Mouse (Mus musculus): Measurements from ENCODE around the gene Thbs2. TPM values are rescaled to one million over a fixed set of nuclear protein-coding genes. Genes with fewer than 3 reads are reported as not detected.

Gene Thbs2
- polyA plus RNA-seq, 2 experiments, result 0.63 to 0.65 TPM

DNA sequence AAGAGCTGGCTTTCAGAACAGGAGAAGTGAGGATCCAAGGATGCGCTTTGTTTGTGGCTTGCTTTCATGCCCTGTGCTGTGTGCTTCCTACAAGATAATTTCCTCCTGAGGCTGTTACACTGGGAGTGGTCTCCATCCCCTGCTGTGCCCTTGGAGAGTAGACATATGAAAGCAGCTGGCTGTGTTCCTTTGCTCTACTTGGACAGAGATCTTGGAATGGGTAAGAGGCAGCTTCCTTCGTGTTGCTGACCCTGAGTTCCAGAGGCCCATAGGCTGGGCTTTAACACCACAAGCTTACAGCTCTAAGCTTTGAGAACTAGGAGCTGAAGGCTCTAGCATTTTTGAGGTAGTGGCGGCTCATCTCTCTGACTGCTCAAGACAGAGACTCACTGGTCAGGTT, 39.1 kb downstream of the Thbs2 start:
- WGBS (ENCODE audit: insufficient replicate concordance), result 56% methylated on average over 3 of the region's 3 CpGs

DNA sequence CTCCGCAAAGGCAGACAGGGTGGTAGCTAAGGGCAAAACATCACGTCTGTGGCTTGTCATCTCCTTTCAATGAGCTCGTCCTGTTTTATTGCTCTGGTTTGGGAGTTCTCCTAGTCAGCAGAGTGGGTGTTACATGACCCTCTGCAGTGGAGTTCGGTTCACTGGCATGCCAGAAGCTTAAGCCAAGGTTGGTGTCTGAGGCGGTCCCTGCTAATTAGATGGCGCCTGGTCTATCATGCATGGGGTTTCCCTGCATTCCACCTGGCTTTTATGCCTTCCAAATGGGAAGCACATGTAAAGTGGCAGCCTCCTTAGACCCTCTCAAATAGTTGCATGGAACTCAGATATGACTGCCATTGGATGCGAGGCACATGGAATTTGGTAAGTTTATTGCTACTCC, 42.0 kb downstream of the Thbs2 start:
- Histone ChIP-seq H3K9me3 (ENCODE audit: control insufficient read depth, low read length) (no peaks in the 10 kb centered on the region), H3K4me1 (replicated peaks; ENCODE audit: control insufficient read depth in 2 of 2, insufficient read depth in 2 of 2, low read length in 1 of 2) (no peaks in the 10 kb centered on the region), H3K36me3 (replicated peaks; ENCODE audit: control insufficient read depth, insufficient read depth, low read depth) (no peaks in the 10 kb centered on the region), H3K27me3 (ENCODE audit: control insufficient read depth, insufficient read depth, low read length) (no peaks in the 10 kb centered on the region), H3K4me3 (ENCODE audit: insufficient read depth in 1 of 2, low read depth in 2 of 2, low read length in 2 of 2) (no peak overlapping the region), H3K9ac (replicated peaks) (no peak overlapping the region), H3K4me2 (ENCODE audit: low read depth) (no peak overlapping the region), H3K27ac (no peak overlapping the region)
- DNase-seq (ENCODE audit: low read depth in 3 of 3, low spot score in 3 of 3), result no peak
- no peak for TF ChIP-seq CTCF (IDR thresholded peaks at IDR 0.05; ENCODE audit: low read depth)
- no peak for TF ChIP-seq EP300 (IDR thresholded peaks at IDR 0.05; ENCODE audit: low read depth)
- WGBS (ENCODE audit: insufficient replicate concordance), result 57% methylated on average over 7 of the region's 7 CpGs
- no peak for ATAC-seq (ENCODE audit: insufficient read depth)

More for the DNA sequence above, 39.1 kb downstream of the Thbs2 start:
- TF ChIP-seq EP300 (IDR thresholded peaks at IDR 0.05; ENCODE audit: low read depth), result no peak
- TF ChIP-seq CTCF (IDR thresholded peaks at IDR 0.05; ENCODE audit: low read depth), result no peak
- Histone ChIP-seq H3K9me3 (ENCODE audit: control insufficient read depth, low read length) (no peaks in the 10 kb centered on the region), H3K4me2 (ENCODE audit: low read depth) (no peak overlapping the region), H3K36me3 (replicated peaks; ENCODE audit: control insufficient read depth, insufficient read depth, low read depth) (no peaks in the 10 kb centered on the region), H3K4me3 (ENCODE audit: insufficient read depth in 1 of 2, low read depth in 2 of 2, low read length in 2 of 2) (no peak overlapping the region), H3K4me1 (replicated peaks; ENCODE audit: control insufficient read depth in 2 of 2, insufficient read depth in 2 of 2, low read length in 1 of 2) (no peaks in the 10 kb centered on the region), H3K9ac (replicated peaks) (no peak overlapping the region), H3K27ac (no peak overlapping the region), H3K27me3 (ENCODE audit: control insufficient read depth, insufficient read depth, low read length) (no peaks in the 10 kb centered on the region)
- ATAC-seq (ENCODE audit: insufficient read depth) (no peak), DNase-seq (ENCODE audit: low read depth in 3 of 3, low spot score in 3 of 3) (no peak)

DNA sequence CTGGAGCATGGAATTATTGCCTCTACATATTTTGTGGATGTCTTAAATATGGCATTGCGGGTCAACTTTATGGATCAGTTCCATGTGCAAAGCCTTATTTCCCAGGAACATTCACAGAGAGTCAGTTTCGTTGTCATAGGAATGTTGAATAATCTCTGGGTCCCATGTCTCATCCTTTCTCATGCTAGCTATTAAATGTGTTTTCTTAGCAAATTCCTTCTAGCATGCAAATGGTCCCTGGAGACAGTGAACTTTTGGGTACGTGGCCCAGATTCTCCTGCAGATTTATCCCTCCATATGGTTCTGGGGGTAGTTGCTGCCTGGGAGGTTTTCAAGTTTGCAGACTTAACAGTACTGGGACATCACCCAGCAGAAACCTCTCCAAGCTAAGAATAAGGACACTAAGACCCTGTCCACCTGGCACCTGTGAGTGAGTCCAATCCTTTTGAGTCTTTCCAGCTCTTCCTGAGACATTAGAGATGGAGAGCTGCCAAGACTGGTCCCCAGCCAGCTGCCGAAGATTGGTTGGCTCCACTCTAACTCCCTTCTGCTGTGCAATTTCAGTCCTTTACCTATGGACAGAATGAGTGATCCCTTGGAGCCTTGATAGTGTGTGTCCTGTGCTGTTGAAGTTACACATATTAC, 45.9 kb downstream of the Thbs2 start:
- no peak overlapping the region for H3K9ac ChIP-seq (replicated peaks)
- no peak overlapping the region for H3K4me2 ChIP-seq (ENCODE audit: low read depth)
- H3K9me3 ChIP-seq (ENCODE audit: control insufficient read depth, low read length), result no peaks in the 10 kb centered on the region
- DNase-seq (ENCODE audit: low read depth in 3 of 3, low spot score in 3 of 3) (no peak), ATAC-seq (ENCODE audit: insufficient read depth) (no peak)
- no peak for TF ChIP-seq CTCF (IDR thresholded peaks at IDR 0.05; ENCODE audit: low read depth)
- no peak for TF ChIP-seq EP300 (IDR thresholded peaks at IDR 0.05; ENCODE audit: low read depth)
- H3K27ac ChIP-seq, result no peak overlapping the region
- H3K36me3 ChIP-seq (replicated peaks; ENCODE audit: control insufficient read depth, insufficient read depth, low read depth), result no peaks in the 10 kb centered on the region
- H3K4me3 ChIP-seq (ENCODE audit: insufficient read depth in 1 of 2, low read depth in 2 of 2, low read length in 2 of 2), result no peak overlapping the region
- WGBS (ENCODE audit: insufficient replicate concordance), result 66% methylated on average over 4 of the region's 4 CpGs
- no peaks in the 10 kb centered on the region for H3K4me1 ChIP-seq (replicated peaks; ENCODE audit: control insufficient read depth in 2 of 2, insufficient read depth in 2 of 2, low read length in 1 of 2)
- H3K27me3 ChIP-seq (ENCODE audit: control insufficient read depth, insufficient read depth, low read length), result no peaks in the 10 kb centered on the region

DNA sequence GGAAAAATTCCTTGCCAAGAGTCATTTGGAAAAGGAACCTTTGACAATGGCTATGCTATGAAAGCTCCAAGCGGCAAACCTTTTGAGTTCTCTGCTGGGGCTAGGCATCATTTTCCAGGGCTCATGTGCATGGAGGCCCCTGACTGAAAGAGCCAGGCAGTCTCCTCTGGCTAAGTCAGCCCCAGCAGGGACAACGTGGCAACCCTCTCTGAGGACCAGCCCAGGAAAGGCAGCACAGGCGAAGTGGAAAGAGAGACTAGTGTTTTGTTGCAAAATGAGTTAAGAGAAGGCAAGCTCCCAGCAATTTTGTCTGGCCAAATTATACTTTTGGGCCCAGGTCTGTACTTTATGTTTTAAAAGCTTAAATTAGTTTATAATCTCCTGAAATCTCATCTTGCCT, 50.0 kb downstream of the Thbs2 start:
- H3K27me3 ChIP-seq (ENCODE audit: control insufficient read depth, insufficient read depth, low read length), result no peaks in the 10 kb centered on the region
- no peak for DNase-seq (ENCODE audit: low read depth in 3 of 3, low spot score in 3 of 3)
- H3K4me2 ChIP-seq (ENCODE audit: low read depth), result no peak overlapping the region
- H3K9ac ChIP-seq (replicated peaks), result no peak overlapping the region
- no peak overlapping the region for H3K27ac ChIP-seq
- no peaks in the 10 kb centered on the region for H3K36me3 ChIP-seq (replicated peaks; ENCODE audit: control insufficient read depth, insufficient read depth, low read depth)
- no peaks in the 10 kb centered on the region for H3K9me3 ChIP-seq (ENCODE audit: control insufficient read depth, low read length)
- TF ChIP-seq CTCF (IDR thresholded peaks at IDR 0.05; ENCODE audit: low read depth) (no peak), EP300 (IDR thresholded peaks at IDR 0.05; ENCODE audit: low read depth) (no peak)
- WGBS (ENCODE audit: insufficient replicate concordance), result 51% methylated on average over 3 of the region's 3 CpGs
- no peak for ATAC-seq (ENCODE audit: insufficient read depth)
- no peaks in the 10 kb centered on the region for H3K4me1 ChIP-seq (replicated peaks; ENCODE audit: control insufficient read depth in 2 of 2, insufficient read depth in 2 of 2, low read length in 1 of 2)
- H3K4me3 ChIP-seq (ENCODE audit: insufficient read depth in 1 of 2, low read depth in 2 of 2, low read length in 2 of 2), result no peak overlapping the region

DNA sequence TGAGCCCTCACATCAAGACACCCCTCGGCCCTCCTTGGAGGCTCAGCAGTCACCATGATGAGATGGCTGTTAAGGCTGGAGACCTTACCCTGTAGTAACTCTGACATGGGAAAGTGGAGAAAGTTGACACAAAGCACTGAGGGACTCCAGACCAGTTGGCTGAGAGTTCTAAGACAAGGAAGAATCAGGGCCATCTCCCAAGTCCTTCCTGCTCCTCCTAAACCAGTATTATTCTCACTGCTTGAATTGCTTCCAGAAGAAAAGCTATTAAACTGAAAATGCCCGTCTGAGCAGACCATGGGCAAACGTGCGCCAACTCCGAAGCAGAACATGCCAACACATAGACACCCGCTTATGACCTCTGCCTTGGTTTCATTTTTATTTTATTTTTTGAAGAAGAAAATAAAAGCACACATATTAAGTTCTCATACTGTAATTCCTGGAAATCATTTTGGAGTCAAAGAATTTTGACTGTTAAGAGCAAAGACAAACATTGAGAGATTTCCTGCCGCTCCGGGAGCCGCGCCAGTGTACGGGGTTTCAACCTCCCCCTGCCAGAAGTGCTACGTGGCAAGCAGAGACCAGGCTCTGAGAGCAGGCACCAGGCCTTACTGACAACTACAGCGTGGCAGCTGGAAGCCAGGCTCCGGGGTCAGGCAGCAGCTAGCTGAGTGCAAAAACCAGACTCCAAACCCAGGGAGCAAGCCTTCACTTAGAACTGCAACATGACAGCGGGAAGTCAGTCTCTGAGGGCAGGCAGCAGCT, 53.5 kb downstream of the Thbs2 start:
- H3K4me3 ChIP-seq (ENCODE audit: insufficient read depth in 1 of 2, low read depth in 2 of 2, low read length in 2 of 2), result no peak overlapping the region
- ATAC-seq (ENCODE audit: insufficient read depth) (no peak), DNase-seq (ENCODE audit: low read depth in 3 of 3, low spot score in 3 of 3) (no peak)
- no peaks in the 10 kb centered on the region for H3K27me3 ChIP-seq (ENCODE audit: control insufficient read depth, insufficient read depth, low read length)
- H3K4me1 ChIP-seq (replicated peaks; ENCODE audit: control insufficient read depth in 2 of 2, insufficient read depth in 2 of 2, low read length in 1 of 2), result no peaks in the 10 kb centered on the region
- TF ChIP-seq CTCF (IDR thresholded peaks at IDR 0.05; ENCODE audit: low read depth) (no peak), EP300 (IDR thresholded peaks at IDR 0.05; ENCODE audit: low read depth) (no peak)
- no peaks in the 10 kb centered on the region for H3K36me3 ChIP-seq (replicated peaks; ENCODE audit: control insufficient read depth, insufficient read depth, low read depth)
- no peak overlapping the region for H3K9ac ChIP-seq (replicated peaks)
- H3K4me2 ChIP-seq (ENCODE audit: low read depth), result no peak overlapping the region
- H3K27ac ChIP-seq, result no peak overlapping the region
- no peaks in the 10 kb centered on the region for H3K9me3 ChIP-seq (ENCODE audit: control insufficient read depth, low read length)
- 74% methylated on average over 15 of the region's 15 CpGs for WGBS (ENCODE audit: insufficient replicate concordance)
